Mouse (Mus musculus): ENCODE measurements at regions not wholly inside any gene's neighbourhood (a gene's known extent, or its start where the extent isn't known, plus 50 kb on each side); places are given as distances from the start of the nearest gene placed in this dataset.
"Not testable (repeated sequence)": the region's sequence is repeated elsewhere in the genome, so short reads cannot be mapped to it uniquely, and the experiment has no call there.

- H3K4me3 ChIP-seq; intact Hi-C loops (cut with DNase I): not testable (repeated sequence)
Observed at GRCm38 (mm10) chr2:16811401-16812281, 455.5 kb downstream of the Plxdc2 start.

DNA sequence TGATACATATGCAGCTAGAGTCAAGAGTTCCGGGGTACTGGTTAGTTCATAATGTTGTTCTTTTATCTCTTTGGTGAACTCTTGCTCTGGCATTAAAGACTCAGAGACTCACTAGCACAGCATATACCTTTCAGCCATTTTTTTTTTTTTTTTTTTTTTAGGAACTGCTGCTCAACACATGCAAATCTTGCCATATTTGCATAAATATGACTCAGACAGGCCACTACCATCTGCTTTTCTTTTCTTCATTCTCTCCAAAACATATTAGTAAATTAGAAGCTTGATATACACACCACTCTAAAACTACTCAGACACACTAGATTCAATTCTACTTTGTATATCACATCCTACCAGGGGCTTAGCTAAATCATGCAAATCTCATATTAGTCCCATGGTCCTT, 464.3 kb downstream of the Plxdc2 start:
- no peak for TF ChIP-seq CTCF (IDR thresholded peaks at IDR 0.05)
- intact Hi-C loops (cut with DNase I) = no loop called here
- no peak for DNase-seq (ENCODE audit: extremely low spot score in 1 of 2, low spot score in 2 of 2)

More at GRCm38 (mm10) chr2:16811401-16812281, 455.5 kb downstream of the Plxdc2 start:
- H3K27ac ChIP-seq; DNase-seq (ENCODE audit: extremely low spot score in 1 of 2, low spot score in 2 of 2): not testable (repeated sequence)

GRCm38 (mm10) chr2:16824681-16825230, 468.7 kb downstream of the Plxdc2 start:
- no peak for TF ChIP-seq CTCF (IDR thresholded peaks at IDR 0.05)
- H3K27ac ChIP-seq = no peak overlapping the region
- DNase-seq (ENCODE audit: extremely low spot score in 1 of 2, low spot score in 2 of 2) = no peak
- intact Hi-C loops (cut with DNase I) = no loop called here
- H3K4me3 ChIP-seq = no peak overlapping the region

More for the DNA sequence above, 464.3 kb downstream of the Plxdc2 start:
- H3K27ac ChIP-seq = no peak overlapping the region
- no peak overlapping the region for H3K4me3 ChIP-seq

DNA sequence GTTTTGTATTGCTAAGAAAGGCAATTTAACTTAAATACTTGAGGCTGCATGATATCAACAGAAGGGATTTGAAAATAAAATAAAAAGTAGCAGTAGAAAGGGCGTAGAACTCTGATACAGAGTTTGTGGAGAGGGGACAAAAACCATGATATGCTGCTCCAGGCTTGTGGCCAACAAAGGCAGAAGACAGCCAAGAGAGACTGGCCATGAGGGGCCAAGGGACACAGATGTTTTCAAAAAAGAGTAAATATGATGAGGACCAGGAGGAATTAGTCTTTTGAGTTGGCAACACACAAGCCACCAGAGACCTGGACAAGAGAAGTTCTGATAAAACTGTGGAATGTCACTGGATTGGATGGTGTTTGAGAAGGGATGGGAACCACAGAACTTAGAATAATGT, 471.2 kb downstream of the Plxdc2 start:
- TF ChIP-seq CTCF (IDR thresholded peaks at IDR 0.05) = no peak
- no peak for DNase-seq (ENCODE audit: extremely low spot score in 1 of 2, low spot score in 2 of 2)
- no peak overlapping the region for H3K27ac ChIP-seq

GRCm38 (mm10) chr2:16835960-16836359, 479.9 kb downstream of the Plxdc2 start:
- H3K4me3 ChIP-seq = no peak overlapping the region
- TF ChIP-seq CTCF (IDR thresholded peaks at IDR 0.05) = no peak
- intact Hi-C loops (cut with DNase I) = no loop called here
- H3K27ac ChIP-seq = no peak overlapping the region
- no peak for DNase-seq (ENCODE audit: extremely low spot score in 1 of 2, low spot score in 2 of 2)

More for the DNA sequence above, 471.2 kb downstream of the Plxdc2 start:
- no peak overlapping the region for H3K4me3 ChIP-seq
- intact Hi-C loops (cut with DNase I) = no loop called here

DNA sequence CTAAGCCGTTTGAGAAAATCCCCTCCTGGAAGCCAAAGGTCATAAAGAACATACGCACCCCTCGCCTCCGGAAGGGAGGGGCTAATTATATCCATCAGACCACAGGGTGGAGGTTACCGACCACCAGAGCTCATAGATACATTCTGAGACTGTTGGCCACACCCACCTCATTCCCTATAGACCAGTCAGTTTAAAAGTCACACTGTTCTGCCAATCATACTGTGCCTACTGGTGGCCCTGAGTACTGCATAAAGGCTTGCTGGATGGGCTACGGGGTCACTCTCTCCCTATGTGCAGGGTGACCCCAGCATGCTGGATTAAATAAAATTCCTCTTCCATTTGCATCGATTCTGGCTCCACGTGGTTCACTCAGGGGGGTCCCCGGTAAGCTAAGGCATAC, 482.6 kb downstream of the Plxdc2 start:
- no peak overlapping the region for H3K27ac ChIP-seq
- intact Hi-C loops (cut with DNase I) = no loop called here
- no peak for DNase-seq (ENCODE audit: extremely low spot score in 1 of 2, low spot score in 2 of 2)
- H3K4me3 ChIP-seq = no peak overlapping the region
- TF ChIP-seq CTCF (IDR thresholded peaks at IDR 0.05) = no peak; the same call in none of the 2 replicates

- Histone ChIP-seq H3K4me3 (no peak overlapping the region), H3K27ac (no peak overlapping the region)
- intact Hi-C loops (cut with DNase I) = no loop called here
- no peak for DNase-seq (ENCODE audit: extremely low spot score in 1 of 2, low spot score in 2 of 2)
- no peak for TF ChIP-seq CTCF (IDR thresholded peaks at IDR 0.05)
Observed at GRCm38 (mm10) chr2:16849916-16850315, 493.8 kb downstream of the Plxdc2 start.

DNA sequence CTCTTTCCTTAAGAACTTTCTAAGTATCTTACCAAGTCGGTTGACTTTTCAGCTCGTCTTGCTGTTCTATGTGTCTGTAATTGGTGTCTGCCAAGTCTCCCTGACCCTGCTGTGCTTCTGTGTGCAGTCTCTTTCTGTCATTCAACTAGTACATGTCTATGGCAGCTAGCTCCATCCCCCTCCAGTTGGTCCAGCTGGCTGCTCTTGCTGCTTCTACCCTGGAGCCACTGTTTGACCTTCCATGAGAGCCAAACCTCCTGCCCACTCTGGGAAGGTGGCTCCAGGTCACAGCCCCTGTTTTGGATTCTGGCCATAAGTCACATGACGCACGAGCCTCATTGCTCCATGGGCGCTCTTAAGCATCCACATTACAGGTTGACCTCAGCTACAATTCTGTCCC, 504.0 kb downstream of the Plxdc2 start:
- no peak for DNase-seq (ENCODE audit: extremely low spot score in 1 of 2, low spot score in 2 of 2)
- TF ChIP-seq CTCF (IDR thresholded peaks at IDR 0.05) = no peak
- Histone ChIP-seq H3K27ac (no peak overlapping the region), H3K4me3 (no peak overlapping the region)
- intact Hi-C loops (cut with DNase I) = no loop called here

DNA sequence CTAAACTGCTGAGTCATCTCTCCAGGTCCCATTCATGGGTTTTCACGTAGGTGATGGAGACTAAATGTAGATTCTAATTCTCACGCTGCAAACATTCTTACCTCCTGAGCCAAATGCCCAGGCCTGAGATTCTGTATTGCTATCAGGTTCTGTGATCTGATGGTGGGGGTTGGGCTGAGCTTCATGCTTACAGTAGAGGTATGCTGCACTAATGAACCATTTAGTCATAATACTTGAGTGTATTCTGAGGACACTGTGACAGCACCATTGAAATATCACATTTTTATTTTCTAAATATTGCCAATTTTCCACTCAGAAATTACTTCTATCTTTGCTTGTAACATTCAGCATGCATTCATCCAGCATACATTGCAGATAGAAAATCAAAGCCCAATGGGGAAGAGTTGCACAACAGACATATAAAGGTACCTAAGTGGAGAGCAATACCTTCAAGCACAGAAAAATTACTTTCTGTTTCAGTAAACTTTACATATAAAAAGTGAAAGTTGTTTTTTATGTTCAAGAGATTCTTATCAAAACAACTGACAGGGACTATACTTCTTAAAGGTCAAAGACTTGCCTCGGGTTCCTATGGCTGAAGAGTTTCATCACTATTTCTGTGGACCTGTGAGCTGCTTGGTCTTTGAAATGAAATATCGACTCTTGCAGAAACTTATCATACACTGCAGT, 510.2 kb downstream of the Plxdc2 start:
- intact Hi-C loops (cut with DNase I) = no loop called here

DNA sequence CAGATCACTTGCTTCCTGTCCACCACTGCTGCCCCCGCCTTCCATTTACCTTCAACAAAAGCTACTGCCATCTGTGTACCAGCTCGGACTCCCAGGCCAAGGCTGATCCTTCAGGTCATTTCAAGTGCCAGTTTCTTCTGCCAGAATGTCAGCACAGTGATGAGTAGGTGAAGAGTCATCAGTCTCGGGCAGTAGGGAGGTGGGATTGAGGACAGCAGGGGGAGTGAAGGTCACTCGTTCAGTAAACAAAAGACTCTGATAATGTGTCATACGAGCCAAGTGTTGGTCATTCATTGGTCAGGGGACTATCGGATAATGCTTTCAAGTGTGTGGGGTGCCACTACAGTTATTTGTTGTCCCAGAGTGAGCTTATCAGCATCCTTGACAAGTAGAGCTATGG, 536.3 kb downstream of the Plxdc2 start:
- H3K4me3 ChIP-seq; DNase-seq (ENCODE audit: extremely low spot score in 1 of 2, low spot score in 2 of 2); H3K27ac ChIP-seq; intact Hi-C loops (cut with DNase I): not testable (repeated sequence)

More for the DNA sequence above, 510.2 kb downstream of the Plxdc2 start:
- Histone ChIP-seq H3K4me3 (no peak overlapping the region), H3K27ac (no peak overlapping the region)
- no peak for DNase-seq (ENCODE audit: extremely low spot score in 1 of 2, low spot score in 2 of 2)
- no peak for TF ChIP-seq CTCF (IDR thresholded peaks at IDR 0.05)

- intact Hi-C loops (cut with DNase I) = loop anchor here (5.0 kb wide), 1 partner anchor 552 kb away; the partner anchor contains the start of gene Plxdc2
- H3K4me3 ChIP-seq = no peak overlapping the region
- TF ChIP-seq CTCF (IDR thresholded peaks at IDR 0.05) = no peak
- no peak overlapping the region for H3K27ac ChIP-seq
- DNase-seq (ENCODE audit: extremely low spot score in 1 of 2, low spot score in 2 of 2) = no peak
Observed at GRCm38 (mm10) chr2:16909246-16910038, 553.3 kb downstream of the Plxdc2 start.

Data from left cerebral cortex, adult 2 months (tissue).